ENCODE assay signal across 8 mouse cellular contexts in the genomic region with DNA sequence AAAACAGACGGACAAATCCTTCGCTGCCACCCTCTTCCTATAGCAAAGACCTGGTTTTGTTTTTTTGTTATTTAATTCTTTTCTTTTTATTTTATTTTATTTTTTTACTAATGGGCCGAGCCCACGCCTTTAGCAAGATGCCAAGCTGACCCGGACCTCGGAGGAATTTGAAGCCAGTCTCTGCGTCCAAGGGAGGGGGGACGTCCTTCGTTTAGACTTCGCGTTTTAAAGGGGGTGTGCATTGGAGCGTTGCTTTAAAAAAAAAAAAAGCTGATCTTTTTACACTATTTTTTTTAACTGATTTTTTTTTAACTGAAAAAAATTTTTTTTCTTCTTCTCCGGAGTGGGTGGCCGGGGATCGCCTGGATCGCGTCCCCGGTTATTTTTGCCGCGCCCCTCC. TPM values are rescaled to one million over a fixed set of nuclear protein-coding genes. Genes with fewer than 3 reads are reported as not detected.
DNase-seq lines count a peak whose midpoint lies in the region; ATAC-seq and TF ChIP-seq lines count a peak whose summit lies in the region.

No protein-coding gene starts in this region.

- peaks cover 14% of the 10 kb centered on the region for H3K4me1 ChIP-seq in heart, embryonic 12.5 days (replicated peaks)
- no peaks in the 10 kb centered on the region for H3K4me1 ChIP-seq in ES-Bruce4 (ENCODE audit: control insufficient read depth, insufficient read depth, low read length)
- H3K4me1 ChIP-seq in forebrain, embryonic 16.5 days (replicated peaks; ENCODE audit: control insufficient read depth, insufficient read depth, low read length): peaks cover 20% of the 10 kb centered on the region
- H3K4me1 ChIP-seq in liver, embryonic 16.5 days (ENCODE audit: control insufficient read depth, low read depth, low read length): no peaks in the 10 kb centered on the region; the same call in 1 of the 2 replicates

- peaks cover 5% of the 10 kb centered on the region for H3K9me3 ChIP-seq in heart, embryonic 12.5 days (replicated peaks)
- no peaks in the 10 kb centered on the region for H3K9me3 ChIP-seq in ES-Bruce4 (replicated peaks; ENCODE audit: control insufficient read depth, insufficient read depth, low read length, poor library complexity, severe bottlenecking)
- no peaks in the 10 kb centered on the region for H3K9me3 ChIP-seq in forebrain, embryonic 16.5 days (ENCODE audit: control insufficient read depth, low read length)
- no peaks in the 10 kb centered on the region for H3K9me3 ChIP-seq in liver, embryonic 16.5 days (replicated peaks; ENCODE audit: control insufficient read depth, low read length)

- no peak for TF ChIP-seq POLR2A in ES-Bruce4 (IDR thresholded peaks at IDR 0.05; ENCODE audit: insufficient read depth, low read length)

- intact Hi-C loops in left cerebral cortex, postnatal 10 days (cut with DNase I): loop anchor here (5.0 kb wide), 2 partner anchors 38 to 97 kb away; no protein-coding TSS in a partner anchor

- peak overlapping the region; percentile 72 for H3K4me3 ChIP-seq in heart, embryonic 12.5 days
- H3K4me3 ChIP-seq in ES-Bruce4 (ENCODE audit: low read depth, low read length): peak overlapping the region; percentile 49
- H3K4me3 ChIP-seq in forebrain, embryonic 16.5 days (replicated peaks; ENCODE audit: low read length): peak overlapping the region; percentile 74
- peak overlapping the region; percentile 44 for H3K4me3 ChIP-seq in liver, embryonic 16.5 days (ENCODE audit: low read depth, low read length)

- H3K27me3 ChIP-seq in heart, embryonic 12.5 days (replicated peaks): peaks cover 79% of the 10 kb centered on the region
- H3K27me3 ChIP-seq in ES-Bruce4 (ENCODE audit: control insufficient read depth, insufficient read depth, low read length, poor library complexity, severe bottlenecking): no peaks in the 10 kb centered on the region
- no peaks in the 10 kb centered on the region for H3K27me3 ChIP-seq in forebrain, embryonic 16.5 days (replicated peaks; ENCODE audit: control insufficient read depth, insufficient read depth, low read length)
- peaks cover 56% of the 10 kb centered on the region for H3K27me3 ChIP-seq in liver, embryonic 16.5 days (ENCODE audit: control insufficient read depth, insufficient read depth, low read depth, low read length)

- no peak for ATAC-seq in heart, embryonic 12.5 days (ENCODE audit: insufficient number of reproducible peaks, low FRiP score)
- no peak for ATAC-seq in forebrain, embryonic 16.5 days
- no peak for ATAC-seq in liver, embryonic 16.5 days (ENCODE audit: low read depth)

- H3K4me2 ChIP-seq in heart, embryonic 12.5 days: peak overlapping the region; percentile 100
- H3K4me2 ChIP-seq in forebrain, embryonic 16.5 days (ENCODE audit: low read length): peak overlapping the region; percentile 63
- peak overlapping the region; percentile 58 for H3K4me2 ChIP-seq in liver, embryonic 16.5 days (ENCODE audit: low read depth, low read length)

- no peak for DNase-seq in heart, adult 9 months (ENCODE audit: low spot score in 2 of 2)
- no peak for DNase-seq in gastrocnemius, postnatal 10 days
- no peak for DNase-seq in adrenal gland, adult (ENCODE audit: inconsistent age in 2 of 2, low spot score in 1 of 2)
- DNase-seq in left cerebral cortex, postnatal 10 days (ENCODE audit: extremely low spot score in 1 of 2, low spot score in 2 of 2): no peak

- no peak for TF ChIP-seq EP300 in ES-Bruce4 (IDR thresholded peaks at IDR 0.05; ENCODE audit: insufficient read depth, low read depth, low read length)

- no peaks in the 10 kb centered on the region for H3K36me3 ChIP-seq in heart, embryonic 12.5 days
- no peaks in the 10 kb centered on the region; the same call in 1 of the 2 replicates for H3K36me3 ChIP-seq in ES-Bruce4 (ENCODE audit: control insufficient read depth, insufficient read depth, low read length, poor library complexity, severe bottlenecking)
- no peaks in the 10 kb centered on the region for H3K36me3 ChIP-seq in forebrain, embryonic 16.5 days (ENCODE audit: control insufficient read depth, insufficient read depth)
- H3K36me3 ChIP-seq in liver, embryonic 16.5 days (ENCODE audit: control insufficient read depth, insufficient read depth): no peaks in the 10 kb centered on the region

- under 1% methylated on average over 20 of the region's 20 CpGs for WGBS in heart, embryonic 12.5 days
- WGBS in forebrain, embryonic 16.5 days: under 1% methylated on average over 18 of the region's 20 CpGs
- WGBS in liver, embryonic 16.5 days (ENCODE audit: insufficient replicate concordance): 1% methylated on average over 19 of the region's 20 CpGs

- H3K27ac ChIP-seq in heart, embryonic 12.5 days (ENCODE audit: poor library complexity, severe bottlenecking): no peak overlapping the region
- H3K27ac ChIP-seq in ES-Bruce4 (ENCODE audit: insufficient read depth, low read length): no peak overlapping the region
- H3K27ac ChIP-seq in forebrain, embryonic 16.5 days (ENCODE audit: low read length): peak overlapping the region; percentile 81
- H3K27ac ChIP-seq in liver, embryonic 16.5 days (ENCODE audit: low read length): no peak overlapping the region

- no peak for TF ChIP-seq CTCF in ES-Bruce4 (IDR thresholded peaks at IDR 0.05; ENCODE audit: low read depth, low read length)

- peak overlapping the region; percentile 71 for H3K9ac ChIP-seq in heart, embryonic 12.5 days
- H3K9ac ChIP-seq in ES-Bruce4 (ENCODE audit: low read depth, poor library complexity, severe bottlenecking): peak overlapping the region; percentile 95
- H3K9ac ChIP-seq in forebrain, embryonic 16.5 days (replicated peaks; ENCODE audit: low read depth, low read length): peak overlapping the region; percentile 80
- no peak overlapping the region for H3K9ac ChIP-seq in liver, embryonic 16.5 days (ENCODE audit: low read depth, low read length)

RNA-seq across cellular contexts. Expression of gene Cacna1a, which starts 26.7 kb away (rescaled TPM):
- polyA plus RNA-seq in heart, embryonic 12.5 days (2016; fragmentation: Nextera tagmentation; extraction: Ambion mirVana): 9.2 and 9.4 TPM in 2 replicates
- polyA plus RNA-seq in ES-Bruce4 (2011; ENCODE audit: insufficient read depth, insufficient read length, low read depth, missing spikeins): 24.0 and 38.3 TPM in 2 replicates
- 7.4 and 20.3 TPM in 2 replicates for polyA plus RNA-seq in forebrain, embryonic 16.5 days (2015; fragmentation: Nextera tagmentation; extraction: Ambion mirVana)
- 0.16 and 0.32 TPM in 2 replicates for polyA plus RNA-seq in liver, embryonic 16.5 days (2015; fragmentation: Nextera tagmentation; extraction: Ambion mirVana)
- 1 to 10 TPM; 5.2 to 8.4 TPM for total RNA-seq in gastrocnemius, postnatal 10 days (2021)
- 100 to 1,000 TPM; 269 to 287 TPM for total RNA-seq in left cerebral cortex, postnatal 10 days (2021)
